Mouse (Mus musculus) spleen, adult 2 months (tissue): ENCODE data around the gene Snorc.

Source experiments
- CTCF ChIP-seq: fragments of 200-500 bp; IDR thresholded peaks from 2 replicates; pipeline ENCODE4 v1.5.1; 2011; ENCODE audit warnings: mild to moderate bottlenecking, inconsistent platforms; ENCODE audit not compliant: insufficient read depth, insufficient read length, insufficient replicate concordance; ENCODE audit errors: extremely low read depth
- POLR2A ChIP-seq: fragments of 200-500 bp; IDR thresholded peaks from 2 replicates; pipeline ENCODE4 v1.6.1; 2011; ENCODE audit warnings: low read depth, low read length, inconsistent platforms

DNA sequence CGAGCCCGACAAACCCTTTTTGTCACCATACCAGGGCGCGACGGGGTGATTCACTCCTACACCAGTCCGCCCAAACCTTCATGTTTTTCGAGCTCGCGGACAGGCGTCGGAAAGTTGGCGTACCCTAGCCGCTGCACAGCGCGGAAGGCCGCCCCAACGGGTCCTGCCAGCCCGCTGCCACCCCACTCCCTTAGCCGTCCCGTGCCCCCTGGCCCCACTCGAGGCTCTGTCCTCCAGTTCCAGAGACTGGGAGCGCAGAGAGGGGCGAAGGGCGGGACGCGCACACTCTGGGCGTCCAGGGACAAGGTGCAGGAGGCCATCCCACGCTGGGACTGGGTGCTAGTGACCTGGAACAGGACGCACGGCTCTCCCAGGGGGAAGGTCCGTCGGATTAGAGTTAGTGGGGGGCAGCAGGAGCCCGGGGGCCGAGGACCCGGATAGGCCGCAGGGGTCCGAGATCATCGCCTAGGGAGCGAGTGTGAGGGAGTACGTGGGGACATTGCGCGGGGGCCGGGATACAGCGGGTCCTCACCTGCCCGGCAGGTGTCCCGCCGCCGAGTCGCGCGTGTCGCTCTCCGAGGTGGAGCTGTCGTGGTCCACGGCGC lies 39.6 kb downstream of the Snorc start, which contains the start of gene Neu2:
- TF ChIP-seq CTCF (no peak), POLR2A (no peak)
